Mouse (Mus musculus) mouse embryonic stem cell (cell line): ENCODE data around the gene Sema4f.

Experiments
- in situ Hi-C, 2 experiments: fragments of 300-500 bp; cut with MboI; formaldehyde crosslinking; loops; 1 replicate in 1 of 2; 3 replicates in 1 of 2; pipeline ENCODE4 v1.14.3; 2019 to 2020; ENCODE audit warnings: low sequenced_read_pairs in 2 of 2, low pct_unique_long_range_greater_than_20kb in 1 of 2, mixed read lengths in 1 of 2; ENCODE audit not compliant: unreplicated experiment in 1 of 2

Sema4f gene

GRCm38 (mm10) chr6:82917778-82918129 is 21.8 kb downstream of the Sema4f start:
- in situ Hi-C loops: loop anchor here in 1 of 2 experiments (5.0 kb wide), 1 partner anchor 50 kb away; no protein-coding TSS in a partner anchor

DNA sequence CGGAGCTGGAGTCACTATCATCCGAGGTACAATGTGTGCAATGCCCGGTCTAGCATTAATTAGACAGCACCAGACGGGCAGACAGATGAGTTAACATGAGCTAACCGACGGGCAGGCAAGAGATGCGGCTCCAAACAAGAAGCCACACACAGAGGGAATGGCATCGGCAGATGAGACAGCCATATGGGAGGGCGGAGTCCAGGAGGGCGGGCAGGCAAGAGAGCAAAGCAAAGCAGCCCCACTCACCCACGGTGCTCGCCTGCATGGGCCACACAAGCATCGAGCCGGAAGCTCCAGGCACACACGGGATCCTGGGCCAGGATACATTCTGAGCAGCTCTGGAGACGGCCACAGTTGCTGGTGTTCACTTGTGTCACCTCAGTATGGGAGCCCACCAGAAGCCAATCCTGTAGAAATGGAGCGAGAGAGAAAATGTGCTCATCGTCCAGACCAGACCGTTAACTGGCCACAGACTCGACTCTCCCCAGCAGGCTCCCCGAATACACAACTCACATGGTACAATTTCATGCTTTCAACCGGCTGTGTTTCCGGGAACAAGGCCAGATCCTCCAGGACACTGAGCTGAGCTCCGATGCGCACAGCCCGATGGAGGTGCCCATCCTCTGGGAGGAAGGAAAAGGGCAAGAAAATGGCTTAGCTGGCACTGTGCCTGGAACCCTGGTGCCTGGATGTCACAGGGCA is 22.3 kb downstream of the Sema4f start:
- in situ Hi-C loops: loop anchor here in 1 of 2 experiments (5.0 kb wide), 1 partner anchor 50 kb away; no protein-coding TSS in a partner anchor

DNA sequence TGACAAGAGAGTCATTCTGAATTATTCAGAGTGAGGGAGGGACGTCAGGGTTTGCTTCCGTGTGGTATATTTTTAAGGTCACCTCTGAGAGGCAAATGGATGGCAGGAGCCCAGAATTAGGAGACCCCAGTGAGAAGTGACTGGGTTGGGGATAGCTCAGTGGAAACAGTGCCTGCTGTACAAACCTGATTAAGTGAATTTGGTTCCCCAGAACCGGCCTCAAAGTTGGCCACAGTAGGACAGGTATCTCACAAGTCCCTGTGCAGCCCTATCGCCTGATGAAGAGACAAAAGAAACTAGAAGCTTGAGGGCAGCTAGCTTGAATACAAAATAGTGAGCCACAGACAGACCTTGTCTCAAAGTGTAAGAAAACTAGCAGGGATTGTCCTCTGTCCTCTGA is 23.1 kb downstream of the Sema4f start:
- in situ Hi-C loops: loop anchor here in 1 of 2 experiments (5.0 kb wide), 1 partner anchor 51 kb away; no protein-coding TSS in a partner anchor

DNA sequence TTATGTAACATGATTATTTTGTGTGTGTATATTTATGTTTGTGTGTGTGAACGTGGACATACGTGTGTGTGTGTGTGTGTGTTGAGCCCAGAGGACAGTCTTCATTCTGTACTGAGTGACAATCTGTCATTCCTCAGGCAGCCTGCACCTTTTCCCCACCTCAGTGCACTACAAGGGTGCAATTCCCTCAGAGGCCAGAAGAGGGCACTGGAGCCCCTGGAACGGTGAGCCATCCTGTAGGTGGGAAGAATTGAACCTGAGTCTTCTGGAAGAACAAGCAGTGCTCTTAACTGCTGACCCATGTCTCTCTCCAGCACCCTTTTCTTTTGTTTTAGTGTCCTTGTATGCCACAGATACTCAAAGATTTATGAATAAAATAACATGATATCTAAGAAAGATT is 23.7 kb downstream of the Sema4f start:
- in situ Hi-C loops: loop anchor here in 1 of 2 experiments (5.0 kb wide), 1 partner anchor 51 kb away; no protein-coding TSS in a partner anchor

DNA sequence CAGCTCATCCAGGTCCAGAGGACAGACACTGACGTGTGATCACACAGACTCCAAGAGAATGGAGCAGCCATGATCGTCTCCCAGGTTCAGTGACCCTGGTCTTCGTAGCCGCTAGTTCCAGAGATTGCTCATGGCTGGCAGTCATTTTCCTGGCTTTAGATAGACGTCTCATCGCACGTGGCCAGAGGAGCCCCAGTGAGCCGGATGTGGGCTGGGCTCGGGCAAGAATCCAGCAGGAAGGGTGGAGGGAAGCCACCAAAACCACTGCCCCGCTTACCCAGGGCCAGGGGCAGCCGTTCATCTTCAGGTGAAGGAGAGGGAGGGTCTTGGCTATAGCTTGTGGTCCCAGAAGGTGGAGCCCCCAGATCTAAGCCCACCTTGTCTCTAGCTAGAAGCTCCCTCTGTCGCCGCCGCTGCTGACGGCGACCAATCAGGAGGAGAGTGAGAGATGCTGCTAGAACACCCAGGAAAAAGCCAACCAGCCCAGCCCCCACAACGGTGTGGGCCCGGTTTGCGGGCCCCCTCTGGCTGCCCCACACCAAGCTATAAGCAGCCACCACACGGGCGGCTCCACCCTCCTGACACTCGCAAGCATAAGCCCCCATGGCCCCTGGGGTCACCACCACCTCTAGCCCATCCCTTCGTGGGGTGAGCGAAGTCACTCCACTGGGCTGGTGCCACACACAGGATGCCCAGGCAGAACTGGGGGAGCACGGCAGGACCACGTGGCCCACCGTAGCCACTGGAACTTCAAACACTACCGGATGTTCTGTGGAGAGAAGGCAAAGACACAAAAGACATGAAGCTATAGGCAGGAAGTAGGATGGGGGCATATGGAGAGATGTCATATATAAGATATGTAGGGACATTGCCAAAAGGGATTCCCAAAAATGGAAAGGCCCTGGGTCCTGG is 26.0 kb downstream of the Sema4f start:
- in situ Hi-C loops: loop anchor here in 1 of 2 experiments (5.0 kb wide), 1 partner anchor 54 kb away; no protein-coding TSS in a partner anchor

DNA sequence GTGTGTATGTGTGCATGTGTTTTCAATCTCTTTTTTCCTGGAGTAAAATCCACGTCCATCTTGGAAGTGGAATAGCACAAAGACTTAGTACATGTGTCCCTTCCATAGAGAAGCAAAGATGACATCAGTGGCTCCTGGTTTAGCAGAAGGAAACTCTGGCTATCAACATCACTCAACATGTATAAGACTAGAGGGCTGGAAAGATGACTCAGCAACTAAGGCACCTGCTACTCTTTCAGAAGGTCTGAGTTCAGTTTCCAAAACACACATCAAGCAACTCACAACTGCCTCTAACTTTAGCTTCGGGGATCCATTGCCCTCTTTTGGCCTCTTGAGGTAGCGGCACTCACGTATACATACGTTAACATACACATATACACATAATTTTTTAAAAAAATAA is 28.3 kb downstream of the Sema4f start:
- in situ Hi-C loops: loop anchor here in 1 of 2 experiments (5.0 kb wide), 1 partner anchor 56 kb away; no protein-coding TSS in a partner anchor

DNA sequence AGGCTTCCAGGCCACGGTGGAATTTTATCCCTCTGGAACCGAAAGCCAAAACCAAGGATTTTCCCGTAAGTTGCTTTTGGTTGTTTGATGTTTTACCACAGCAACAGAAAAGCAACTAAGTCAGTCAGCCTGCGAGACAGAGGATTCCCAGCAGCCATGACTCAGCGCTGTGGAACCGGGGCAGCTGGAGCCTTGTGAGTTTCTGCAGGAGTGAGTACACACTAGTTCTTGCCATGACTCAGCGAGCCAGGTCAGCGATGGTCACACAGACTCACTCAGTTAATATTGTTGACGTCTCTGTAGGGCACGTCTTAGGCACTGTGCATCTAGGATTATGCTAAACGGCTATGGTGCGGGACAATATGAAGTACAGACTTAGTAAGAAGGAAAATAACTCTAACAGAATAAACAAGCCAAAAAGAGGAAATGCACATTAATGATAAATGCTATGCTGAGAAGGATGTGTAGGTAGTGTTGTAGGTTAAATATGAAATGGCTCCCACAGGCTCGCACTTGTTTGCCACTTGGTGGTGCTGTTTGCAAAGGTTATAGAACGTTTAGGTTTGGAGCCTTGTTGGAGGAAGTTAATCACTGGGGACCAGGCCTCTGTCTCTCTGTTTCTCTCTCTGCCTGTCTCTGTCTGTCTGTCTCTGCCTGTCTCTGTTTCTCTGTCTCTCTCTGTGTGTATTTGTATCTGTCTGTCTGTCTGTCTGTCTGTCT is 30.3 kb downstream of the Sema4f start:
- in situ Hi-C loops: no loop called here

DNA sequence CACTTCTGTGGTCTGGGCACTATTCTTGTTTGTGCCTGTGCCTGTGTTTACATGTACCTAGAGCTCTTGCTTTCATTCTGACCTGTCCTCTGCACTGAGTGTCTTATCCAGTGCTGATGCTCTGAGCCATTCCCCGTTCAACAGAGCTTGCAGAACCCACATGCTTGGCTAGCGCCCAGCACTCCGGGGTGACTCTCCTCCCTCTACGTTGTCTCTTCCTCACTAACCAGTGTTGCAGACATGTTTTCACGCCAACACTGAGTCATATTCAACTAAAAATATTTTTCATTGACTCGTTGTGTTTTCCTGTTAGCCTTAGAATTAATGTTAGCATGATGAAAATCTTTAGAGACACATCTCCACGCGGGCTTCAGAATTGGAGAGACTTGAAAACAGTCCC is 31.5 kb downstream of the Sema4f start:
- in situ Hi-C loops: no loop called here

- in situ Hi-C loops: no loop called here
Measured at GRCm38 (mm10) chr6:82906985-82907384, 32.6 kb downstream of the Sema4f start.

GRCm38 (mm10) chr6:82902559-82902958 is 37.0 kb downstream of the Sema4f start:
- in situ Hi-C loops: no loop called here

GRCm38 (mm10) chr6:82898745-82899144 is 40.8 kb downstream of the Sema4f start:
- in situ Hi-C loops: no loop called here

- in situ Hi-C loops: no loop called here
Measured at GRCm38 (mm10) chr6:82898227-82898626, 41.3 kb downstream of the Sema4f start.

DNA sequence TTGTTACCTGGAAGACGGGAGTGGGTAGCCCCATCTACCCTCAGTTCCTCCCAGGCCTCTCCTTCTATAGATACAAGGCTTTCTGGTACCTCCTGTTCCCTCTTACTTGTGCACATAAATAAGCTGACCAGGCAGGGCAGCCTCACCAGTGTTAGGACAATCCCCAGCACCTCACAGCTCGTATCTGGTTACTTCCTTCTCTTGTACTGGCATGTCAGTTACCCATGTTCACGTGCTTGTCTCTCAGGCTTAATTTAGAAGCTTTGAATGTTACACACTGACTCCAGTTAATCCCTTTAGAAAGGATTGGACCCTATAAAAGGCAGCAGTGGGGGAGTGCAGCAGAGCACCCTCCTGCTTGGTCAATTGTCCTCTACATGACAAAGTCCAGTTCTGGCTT is 42.3 kb downstream of the Sema4f start:
- in situ Hi-C loops: no loop called here

DNA sequence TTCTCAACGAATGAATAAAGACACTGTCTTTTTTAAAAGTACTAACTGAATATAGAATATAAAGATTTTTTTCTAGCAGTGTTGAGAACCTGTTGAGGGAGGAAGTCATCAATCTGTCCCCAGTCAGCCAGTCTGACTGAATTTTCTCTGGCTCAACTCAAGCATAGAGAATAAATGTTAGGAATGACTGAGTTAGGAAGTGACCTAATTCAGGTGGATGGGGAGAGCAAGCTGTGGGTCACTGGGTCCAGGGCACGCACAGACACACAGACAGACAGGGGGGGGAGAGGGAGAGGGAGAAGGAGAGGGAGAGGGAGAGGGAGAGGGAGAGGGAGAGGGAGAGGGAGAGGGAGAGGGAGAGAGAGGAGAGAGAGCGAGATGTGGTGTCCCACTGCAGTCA is 46.2 kb downstream of the Sema4f start:
- in situ Hi-C loops: no loop called here

DNA sequence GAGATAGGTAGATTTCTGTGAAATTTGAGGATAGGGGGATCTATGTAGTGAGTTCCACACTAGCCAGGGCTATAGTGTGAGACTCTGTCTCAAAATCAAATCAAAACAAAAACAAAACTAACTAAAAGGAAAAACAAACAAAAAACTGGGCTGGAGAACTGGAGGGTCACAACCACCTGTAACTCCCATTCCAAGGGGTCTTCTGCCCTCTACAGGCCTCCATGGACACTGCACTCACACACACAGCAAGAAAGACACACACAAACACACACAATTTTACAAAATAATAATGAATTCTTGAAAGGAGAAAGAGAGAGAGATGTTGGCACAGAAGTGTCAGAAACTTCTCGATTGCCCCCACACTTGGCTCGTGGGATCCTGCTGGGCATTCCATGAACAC is 47.0 kb downstream of the Sema4f start:
- in situ Hi-C loops: no loop called here

DNA sequence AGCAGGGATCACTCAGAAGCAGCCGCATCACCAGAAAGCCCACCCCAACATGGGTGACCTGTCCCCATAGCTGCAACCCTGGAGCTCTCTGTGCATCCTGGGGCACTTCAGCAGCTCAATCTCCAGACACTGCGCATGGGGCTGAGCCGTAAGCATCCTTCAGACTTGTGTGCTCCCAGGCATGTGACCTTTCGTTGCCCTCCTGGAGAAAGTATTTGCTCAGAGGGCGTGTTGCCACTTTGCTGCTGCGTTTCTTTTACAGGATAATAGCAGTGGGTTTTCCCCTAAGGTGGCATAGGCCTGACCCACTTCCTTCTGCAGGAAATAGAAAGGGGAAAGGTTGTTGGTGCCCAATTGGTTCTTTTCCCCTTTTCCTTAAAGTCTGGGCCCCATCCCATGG is 48.1 kb downstream of the Sema4f start:
- in situ Hi-C loops: no loop called here

- in situ Hi-C loops: loop anchor here in 1 of 2 experiments (10.0 kb wide), 1 partner anchor 152 kb away; no protein-coding TSS in a partner anchor
Measured at GRCm38 (mm10) chr6:82886330-82886729, 53.2 kb downstream of the Sema4f start.

DNA sequence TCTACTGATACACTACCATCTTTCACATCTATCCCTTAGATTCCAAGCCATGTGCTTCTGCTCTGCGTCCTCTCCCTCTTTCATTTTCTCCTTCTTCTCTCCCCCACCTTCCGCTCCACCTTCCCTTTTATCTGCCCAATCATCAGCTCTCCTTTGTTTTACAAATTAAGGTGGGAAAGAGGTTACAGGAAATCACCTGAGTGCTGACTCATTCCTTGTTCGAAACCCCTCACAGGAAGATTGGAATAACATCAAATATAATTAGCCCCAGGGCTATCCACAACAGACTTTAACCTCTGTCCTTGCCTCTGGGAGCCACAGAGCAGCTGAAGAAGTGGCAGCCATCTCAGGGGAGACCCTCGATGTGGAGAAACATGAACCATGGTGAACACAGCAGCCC is 53.7 kb downstream of the Sema4f start:
- in situ Hi-C loops: loop anchor here in 1 of 2 experiments (10.0 kb wide), 1 partner anchor 151 kb away; no protein-coding TSS in a partner anchor
